Mouse (Mus musculus): ENCODE measurements around the gene Dmbx1.

Dmbx1 gene

GRCm38 (mm10) chr4:115902816-115903215, 36.9 kb downstream of the Dmbx1 start:
- in situ Hi-C loops (cut with MboI; ENCODE audit: unreplicated experiment in 2 of 2), result loop anchor here (5.0 to 10.0 kb wide), 3 partner anchors 79 to 172 kb away; partner anchors contain the start of genes Lrrc41 (in 1 of the 2) and Uqcrh (in 1 of the 2)

DNA sequence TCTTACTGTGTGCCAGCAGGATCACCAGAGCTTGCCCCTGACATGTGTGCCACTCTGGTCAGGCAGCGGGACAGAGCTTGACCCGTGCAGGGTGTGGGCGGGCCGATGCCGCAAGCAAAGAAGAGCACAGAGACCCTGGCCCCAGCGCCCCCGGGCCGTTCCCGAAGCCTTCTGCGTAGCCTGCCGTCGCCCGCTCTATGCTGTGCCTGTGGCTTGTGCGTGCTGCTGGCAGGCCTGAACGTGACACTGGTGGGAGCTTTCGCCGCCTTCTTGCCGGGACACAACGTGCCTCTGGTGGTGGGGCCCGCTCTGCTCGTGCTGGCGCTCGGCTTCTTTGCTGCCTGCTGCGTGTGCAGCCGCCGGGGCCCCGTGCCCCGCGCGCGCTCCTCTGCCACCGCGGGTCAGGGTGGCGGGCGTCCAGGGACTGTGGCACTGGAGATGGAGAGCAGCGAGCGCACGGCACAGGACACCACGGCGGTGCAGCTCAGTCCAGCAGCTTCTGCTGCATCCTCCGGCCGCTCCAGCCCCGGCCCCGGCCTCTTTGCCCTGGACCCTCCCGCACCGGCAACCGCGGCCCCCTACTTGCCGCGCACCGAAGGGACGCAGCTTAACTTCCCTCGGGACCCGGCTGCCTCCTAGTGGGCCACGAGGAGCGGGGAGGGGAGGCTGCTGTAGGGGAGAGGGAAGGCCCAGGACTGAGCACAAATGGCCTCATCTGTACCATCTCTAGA, 41.7 kb downstream of the Dmbx1 start:
- in situ Hi-C loops (cut with MboI; ENCODE audit: unreplicated experiment in 2 of 2), result loop anchor here in 1 of 2 experiments (5.0 kb wide), 1 partner anchor 166 kb away; no protein-coding TSS in a partner anchor

- in situ Hi-C loops (cut with MboI; ENCODE audit: unreplicated experiment in 2 of 2), result no loop called here
These were observed 45.4 kb downstream of the Dmbx1 start for GRCm38 (mm10) chr4:115894281-115894680.

GRCm38 (mm10) chr4:115890553-115890952, 49.2 kb downstream of the Dmbx1 start, which contains the start of gene 6430628N08Rik:
6430628N08Rik (plus strand) TSS chr4:115890665.
- in situ Hi-C loops (cut with MboI; ENCODE audit: unreplicated experiment in 2 of 2), result no loop called here

- in situ Hi-C loops (cut with MboI; ENCODE audit: unreplicated experiment in 2 of 2), result no loop called here
These were observed 49.7 kb downstream of the Dmbx1 start for GRCm38 (mm10) chr4:115890066-115890465.

- in situ Hi-C loops (cut with MboI; ENCODE audit: unreplicated experiment in 2 of 2), result no loop called here
These were observed 52.9 kb downstream of the Dmbx1 start for GRCm38 (mm10) chr4:115886875-115887274.

- in situ Hi-C loops (cut with MboI; ENCODE audit: unreplicated experiment in 2 of 2), result no loop called here
These were observed 53.9 kb downstream of the Dmbx1 start for GRCm38 (mm10) chr4:115885846-115886245.

DNA sequence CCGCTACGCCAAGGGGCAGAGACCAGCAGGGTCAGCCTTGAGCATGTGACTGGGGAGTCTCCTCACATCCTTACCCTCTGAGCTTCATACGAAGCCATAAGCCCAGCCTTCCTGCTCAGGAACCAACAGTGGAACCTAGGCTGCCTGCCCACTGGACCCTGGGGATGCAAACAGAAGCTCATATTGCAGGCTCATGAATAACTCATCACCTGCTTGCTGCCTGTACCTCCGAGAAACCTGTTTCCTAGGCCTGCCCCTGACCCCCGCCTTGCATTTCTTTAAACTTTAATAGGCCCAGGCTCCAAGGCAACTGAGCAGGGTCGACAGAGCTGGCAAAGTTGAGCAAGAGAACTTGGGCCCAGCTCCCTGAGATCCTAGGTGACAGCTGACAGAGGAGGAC, 55.7 kb downstream of the Dmbx1 start, which contains the start of gene Kncn:
Gene Kncn (plus strand): TSS at position 379 of the 400 bp plus-strand sequence.
- in situ Hi-C loops (cut with MboI; ENCODE audit: unreplicated experiment in 2 of 2), result no loop called here

GRCm38 (mm10) chr4:115882195-115882594, 57.5 kb downstream of the Dmbx1 start:
- in situ Hi-C loops (cut with MboI; ENCODE audit: unreplicated experiment in 2 of 2), result no loop called here

GRCm38 (mm10) chr4:115881183-115881582, 58.5 kb downstream of the Dmbx1 start:
- in situ Hi-C loops (cut with MboI; ENCODE audit: unreplicated experiment in 2 of 2), result no loop called here

- in situ Hi-C loops (cut with MboI; ENCODE audit: unreplicated experiment in 2 of 2), result no loop called here
These were observed 60.9 kb downstream of the Dmbx1 start for GRCm38 (mm10) chr4:115878828-115879227.

DNA sequence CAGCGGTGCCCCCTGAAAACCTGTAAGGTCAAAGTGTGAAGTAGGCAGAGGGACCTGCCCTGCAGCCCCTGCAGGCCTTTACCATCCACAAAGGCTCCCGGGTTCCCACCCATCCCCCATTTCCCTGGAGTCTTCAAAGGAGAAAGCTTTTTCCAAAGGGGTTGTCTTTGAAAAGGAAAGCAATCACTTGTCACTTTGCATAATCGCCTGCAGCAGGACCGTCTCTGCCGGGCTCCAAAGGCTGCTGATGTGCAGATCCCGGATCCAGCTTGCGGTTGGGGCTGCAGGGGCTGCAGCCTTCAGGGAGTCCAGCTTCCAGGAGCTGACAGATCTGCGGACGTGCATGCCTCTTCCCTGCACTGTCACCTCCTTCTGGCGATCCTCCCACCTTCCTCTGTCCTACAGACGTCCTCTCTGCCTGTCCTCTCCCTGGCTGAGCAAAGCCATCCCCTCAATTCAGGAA, 61.5 kb downstream of the Dmbx1 start:
- in situ Hi-C loops (cut with MboI; ENCODE audit: unreplicated experiment in 2 of 2), result no loop called here

GRCm38 (mm10) chr4:115873231-115873630, 66.5 kb downstream of the Dmbx1 start:
- in situ Hi-C loops (cut with MboI; ENCODE audit: unreplicated experiment in 2 of 2), result no loop called here

DNA sequence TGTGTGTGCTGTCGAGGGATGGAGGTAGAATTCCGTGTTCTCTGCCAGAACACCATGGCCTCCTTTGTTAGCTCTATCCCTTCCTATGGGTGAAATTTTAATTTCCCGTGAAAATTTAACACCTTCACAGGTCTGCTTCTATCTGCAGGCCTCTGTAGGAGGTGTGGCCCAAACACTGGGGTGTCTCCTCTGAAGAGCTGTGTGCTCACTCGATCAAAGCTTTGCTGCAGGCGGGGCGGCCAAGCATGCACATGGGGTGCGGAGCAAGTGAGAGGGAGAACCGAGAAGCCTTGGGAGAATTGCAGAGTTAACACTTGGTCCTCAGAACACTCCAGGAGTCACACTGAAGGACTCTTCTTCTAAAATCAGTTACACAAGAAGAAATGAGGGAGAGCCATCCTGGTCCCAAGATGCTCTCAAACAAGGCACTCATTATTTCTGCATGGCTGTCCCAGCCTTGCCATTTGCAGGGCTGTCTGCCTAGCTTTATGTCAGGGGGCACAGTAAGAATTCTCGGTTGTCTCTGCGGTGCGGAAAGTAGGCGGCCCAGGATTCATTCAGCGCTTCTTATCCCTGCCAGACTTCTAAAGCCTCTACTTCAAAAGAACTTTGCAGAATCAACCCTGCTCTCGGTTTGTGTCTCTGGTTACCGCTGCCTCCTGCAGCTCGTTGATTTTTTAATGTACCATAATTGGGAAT, 70.1 kb downstream of the Dmbx1 start:
- in situ Hi-C loops (cut with MboI; ENCODE audit: unreplicated experiment in 2 of 2), result no loop called here
